Mouse (Mus musculus) heart, postnatal 0 days (tissue): ENCODE results near the gene Cerk. TPM values are rescaled to one million over a fixed set of nuclear protein-coding genes. Genes with fewer than 3 reads are reported as not detected.

Source experiments
- ATAC-seq: fragments of 200-750 bp; cut with Nextera tagmentation; 2 replicates; pipeline ENCODE4 v1.8.0; 2017; ENCODE audit warnings: low read depth, moderate number of reproducible peaks, moderate library complexity; ENCODE audit not compliant: insufficient read depth
- DNase-seq: peaks from one replicate; pipeline ENCODE4 v3.0.0-alpha.2; 2016; ENCODE audit warnings: low spot score
- H3K27ac ChIP-seq: fragments of 300-500 bp; sonication (generic); 2 replicates; pipeline ENCODE4 v1.5.1; 2014; ENCODE audit warnings: low read depth, mild to moderate bottlenecking
- H3K27me3 ChIP-seq: fragments of 300-500 bp; sonication (generic); 2 replicates; pipeline ENCODE4 v1.6.1; 2014; ENCODE audit warnings: low read length, mixed read lengths; ENCODE audit not compliant: control insufficient read depth, insufficient read depth
- H3K36me3 ChIP-seq: fragments of 300-500 bp; sonication (generic); replicated peaks from 2 replicates; pipeline ENCODE4 v1.6.1; 2014; ENCODE audit warnings: low read length, mixed read lengths; ENCODE audit not compliant: control insufficient read depth, insufficient read depth
- H3K4me1 ChIP-seq: fragments of 300-500 bp; sonication (generic); 2 replicates; pipeline ENCODE4 v1.6.1; 2014; ENCODE audit warnings: antibody characterized with exemption; ENCODE audit not compliant: control insufficient read depth, insufficient read depth
- H3K4me2 ChIP-seq: fragments of 300-500 bp; sonication (generic); 2 replicates; pipeline ENCODE4 v1.6.1; 2014; ENCODE audit warnings: low read depth, mild to moderate bottlenecking, low read length, moderate library complexity
- H3K4me3 ChIP-seq: fragments of 300-500 bp; sonication (generic); 2 replicates; pipeline ENCODE4 v1.5.1; 2014; ENCODE audit warnings: low read depth, low read length
- H3K9ac ChIP-seq: fragments of 300-500 bp; sonication (generic); replicated peaks from 2 replicates; pipeline ENCODE4 v1.6.1; 2014; ENCODE audit warnings: low read depth, low read length, mixed read lengths
- H3K9me3 ChIP-seq: fragments of 300-500 bp; sonication (generic); replicated peaks from 2 replicates; pipeline ENCODE4 v1.6.1; 2016; ENCODE audit warnings: low read length; ENCODE audit not compliant: control insufficient read depth
- CTCF ChIP-seq: IDR thresholded peaks from 2 replicates; pipeline ENCODE4 v1.5.1; 2016; ENCODE audit warnings: antibody characterized with exemption, control low read depth, low read depth
- EP300 ChIP-seq: IDR thresholded peaks from 2 replicates; pipeline ENCODE4 v1.6.1; 2016; ENCODE audit warnings: antibody characterized with exemption, low read depth
- WGBS: fragments of 180-500 bp; shearing (Covaris S2); extraction: QIAGEN DNeasy Blood & Tissue Kit; methylation state at CpG from one replicate; pipeline ENCODE4 v1.1.7; 2014; 5-methylcytosine and 5-hydroxymethylcytosine counted together
- polyA plus RNA-seq: library from polyadenylated mRNA; unstranded; fragments of >200 nt; fragmentation: Nextera tagmentation; extraction: Ambion mirVana; gene quantifications from 2 replicates; pipeline ENCODE4 v1.2.1, GENCODE M21; 2015
- total RNA-seq: library from RNA; depleted of rRNA; stranded (reverse); fragments of >200 nt; gene quantifications from 2 replicates; pipeline ENCODE4 v1.2.3, GENCODE M21; 2014; ENCODE audit warnings: low replicate concordance; rRNA removed

Cerk gene
- 25.3 and 28.2 TPM in 2 replicates for total RNA-seq
- 12.1 and 14.5 TPM in 2 replicates for polyA plus RNA-seq

DNA sequence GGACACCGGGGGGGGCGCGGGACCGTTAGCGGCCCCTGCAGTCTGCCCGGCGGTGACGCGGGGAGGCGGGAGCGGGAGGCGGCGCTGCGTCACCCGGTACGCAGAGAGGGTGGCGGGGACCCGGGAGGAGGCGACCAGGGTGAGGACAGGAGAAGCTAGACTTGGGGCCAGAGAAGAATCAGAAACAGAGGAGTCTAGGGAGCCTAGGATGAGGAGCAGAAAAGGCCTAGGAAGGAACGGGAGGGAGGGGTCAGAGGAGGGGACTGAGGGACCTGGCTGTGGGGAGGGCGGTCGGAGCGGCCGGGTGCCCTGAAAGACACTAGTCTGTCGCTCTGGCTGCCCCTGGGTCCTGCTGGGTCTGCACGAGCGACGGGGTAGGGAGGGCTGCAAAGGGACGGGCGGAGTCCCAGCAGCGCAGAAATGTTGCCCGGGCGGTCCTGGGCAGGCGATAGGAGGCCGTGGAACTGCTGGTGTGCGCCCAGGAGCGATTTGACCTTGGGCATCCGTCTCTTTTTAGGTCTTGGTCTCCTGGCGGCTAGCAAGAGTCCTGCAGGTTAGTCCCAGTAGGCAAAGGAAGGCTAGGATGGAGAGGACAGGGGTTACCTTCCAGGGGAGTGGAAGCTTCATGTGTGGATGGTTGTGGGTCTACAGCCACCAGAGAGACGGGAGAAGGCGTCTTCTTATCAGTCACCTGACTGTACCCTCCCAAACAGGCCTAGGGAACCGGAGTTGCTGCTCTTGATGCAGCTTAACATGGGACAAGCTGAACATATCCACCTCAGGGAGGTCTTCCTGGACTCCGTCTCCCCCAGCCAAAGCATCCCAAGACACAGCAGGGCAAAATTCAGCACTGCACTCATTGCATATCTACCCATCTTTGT is at the start of gene Cerk:
Gene Cerk, minus strand, starts transcription at position 453 of the 881 bp plus-strand sequence.
- no peaks in the 10 kb centered on the region for H3K36me3 ChIP-seq
- no peaks in the 10 kb centered on the region for H3K27me3 ChIP-seq
- DNase-seq (peak; percentile 90), ATAC-seq (peak; percentile 68)
- peaks cover 53% of the 10 kb centered on the region for H3K4me1 ChIP-seq
- peak within 1 kb of the TSS; percentile 92 for H3K9ac ChIP-seq
- H3K9me3 ChIP-seq, result no peaks in the 10 kb centered on the region
- H3K4me3 ChIP-seq, result peak within 1 kb of the TSS; percentile 85
- peak; percentile 63 for TF ChIP-seq CTCF
- TF ChIP-seq EP300, result no peak
- under 1% methylated on average over 43 of the region's 43 CpGs for WGBS
- H3K4me2 ChIP-seq, result peak within 1 kb of the TSS; percentile 85
- peak within 1 kb of the TSS; percentile 96 for H3K27ac ChIP-seq

DNA sequence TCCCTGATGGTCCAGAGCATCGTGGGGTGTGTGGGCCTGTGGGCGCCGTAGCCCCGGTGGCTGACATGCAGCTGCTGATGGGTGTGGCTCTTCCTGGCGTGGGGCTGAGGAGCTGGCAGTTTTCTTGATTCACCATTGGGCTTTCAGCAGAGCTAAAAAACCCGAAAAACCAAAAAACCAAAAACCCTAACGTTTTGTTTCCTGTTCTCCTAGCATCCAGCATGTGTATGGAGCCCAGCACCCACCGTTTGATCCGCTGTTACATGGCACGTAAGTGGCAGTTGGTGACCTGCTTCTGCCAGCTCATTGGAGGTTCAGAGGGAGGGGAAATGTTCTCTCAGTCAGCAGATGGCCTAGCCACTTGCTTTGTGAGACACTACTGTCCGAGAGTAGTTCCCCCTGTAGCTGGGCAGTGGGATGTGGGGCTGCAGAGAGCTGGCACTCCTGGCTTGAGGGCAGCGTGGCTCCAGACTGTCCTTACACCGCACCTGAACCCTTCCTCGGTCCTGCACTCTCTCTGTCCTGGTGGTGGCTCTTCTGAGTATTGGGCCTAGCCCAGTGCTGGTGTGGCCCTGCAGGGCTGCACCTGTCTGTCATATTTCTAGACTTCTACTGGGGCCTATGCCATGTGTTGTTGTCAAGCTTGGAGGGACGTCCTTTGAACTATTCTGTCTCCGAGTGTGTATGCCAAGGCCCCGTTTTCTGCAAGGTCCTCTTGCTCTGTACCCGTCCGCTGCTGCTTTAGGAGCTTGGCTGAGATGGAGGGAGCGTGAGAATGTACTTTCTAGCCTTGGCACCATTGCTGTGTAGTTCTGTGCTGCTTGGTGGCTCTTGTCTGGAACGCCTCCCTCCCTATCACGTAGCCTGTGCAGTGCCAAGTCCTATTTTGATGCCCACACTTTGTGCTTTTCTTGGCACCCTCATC is 48.8 kb upstream of the Cerk start:
- Histone ChIP-seq H3K36me3 (peaks cover 12% of the 10 kb centered on the region; the same call in 1 of the 2 replicates), H3K9me3 (no peaks in the 10 kb centered on the region), H3K4me1 (peaks cover 23% of the 10 kb centered on the region), H3K9ac (no peak overlapping the region), H3K27ac (peak overlapping the region; percentile 46), H3K4me3 (no peak overlapping the region), H3K4me2 (no peak overlapping the region), H3K27me3 (no peaks in the 10 kb centered on the region)
- 65% methylated on average over 22 of the region's 22 CpGs for WGBS
- ATAC-seq, result peak; percentile 52
- peak; percentile 55 for DNase-seq
- no peak for TF ChIP-seq EP300
- TF ChIP-seq CTCF, result no peak

DNA sequence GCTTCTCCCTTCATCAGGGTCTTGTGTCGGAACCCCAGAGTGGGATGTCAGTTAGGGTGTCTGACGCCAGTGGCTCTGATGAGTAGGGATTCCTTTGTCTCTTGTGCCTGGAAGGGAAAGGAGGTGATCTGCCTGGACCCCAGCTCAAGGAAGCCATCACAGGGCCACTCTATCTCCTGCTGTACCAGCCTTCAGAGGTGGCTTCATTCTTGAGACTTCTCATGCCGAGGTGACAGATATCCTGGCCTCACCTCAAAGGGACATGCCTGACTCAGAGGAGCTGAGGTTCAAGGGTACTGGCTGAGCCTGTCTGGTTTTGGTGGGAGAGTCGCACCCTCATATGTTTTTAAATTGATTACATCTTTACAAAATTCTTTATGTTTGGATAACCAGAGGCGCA is 48.1 kb upstream of the Cerk start:
- peaks cover 23% of the 10 kb centered on the region for H3K4me1 ChIP-seq
- no peak overlapping the region for H3K4me2 ChIP-seq
- WGBS, result 84% methylated on average over 5 of the region's 5 CpGs
- H3K9me3 ChIP-seq, result no peaks in the 10 kb centered on the region
- DNase-seq (no peak), ATAC-seq (no peak)
- no peak overlapping the region for H3K9ac ChIP-seq
- TF ChIP-seq CTCF (no peak), EP300 (no peak)
- no peak overlapping the region for H3K4me3 ChIP-seq
- H3K27me3 ChIP-seq, result no peaks in the 10 kb centered on the region
- 0 out of 2 replicates have a peak overlapping the region, but pooled peaks have one; percentile 46 for H3K27ac ChIP-seq
- peaks cover 5% of the 10 kb centered on the region; the same call in 1 of the 2 replicates for H3K36me3 ChIP-seq

DNA sequence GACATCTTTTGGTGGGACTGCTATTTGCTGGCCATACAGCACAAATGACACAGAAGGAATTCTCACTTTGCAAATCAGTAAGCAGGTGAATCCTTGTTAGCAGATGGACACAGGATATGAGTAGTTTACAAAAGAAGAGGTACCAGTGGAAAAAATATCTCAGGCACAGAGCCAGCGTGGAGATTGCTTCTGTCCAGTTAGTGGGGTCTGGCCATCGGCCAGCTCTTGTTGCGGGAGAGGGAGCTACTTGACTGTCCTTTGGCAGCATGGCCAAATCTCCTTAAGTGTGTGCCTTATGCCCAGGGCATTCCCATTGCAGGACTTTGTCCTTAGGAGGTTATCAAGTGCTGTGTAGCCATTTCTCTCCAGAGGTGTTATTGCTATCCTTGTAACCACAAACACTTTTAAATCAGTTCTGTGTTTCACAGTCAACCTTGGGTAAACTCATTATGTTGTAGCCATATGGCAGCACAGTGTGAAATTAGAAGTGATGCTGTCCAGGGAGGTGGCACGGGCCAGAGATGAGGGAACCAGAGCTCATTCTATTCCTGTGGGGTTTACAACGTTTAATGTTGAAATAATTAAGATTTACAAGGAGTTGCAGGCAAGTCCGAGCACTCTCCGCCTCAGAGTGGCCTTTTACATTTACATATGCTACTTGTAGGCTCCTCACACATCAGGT is 46.0 kb upstream of the Cerk start:
- no peaks in the 10 kb centered on the region for H3K9me3 ChIP-seq
- H3K9ac ChIP-seq, result no peak overlapping the region; the same call in 1 of the 2 replicates
- ATAC-seq, result no peak
- 42% methylated on average over 7 of the region's 7 CpGs for WGBS
- no peak overlapping the region for H3K4me2 ChIP-seq
- no peak for DNase-seq
- no peak for TF ChIP-seq CTCF
- no peak for TF ChIP-seq EP300
- no peak overlapping the region for H3K27ac ChIP-seq
- H3K4me1 ChIP-seq, result peaks cover 23% of the 10 kb centered on the region
- H3K4me3 ChIP-seq, result no peak overlapping the region
- no peaks in the 10 kb centered on the region for H3K27me3 ChIP-seq
- H3K36me3 ChIP-seq, result peaks cover 4% of the 10 kb centered on the region; the same call in 1 of the 2 replicates

DNA sequence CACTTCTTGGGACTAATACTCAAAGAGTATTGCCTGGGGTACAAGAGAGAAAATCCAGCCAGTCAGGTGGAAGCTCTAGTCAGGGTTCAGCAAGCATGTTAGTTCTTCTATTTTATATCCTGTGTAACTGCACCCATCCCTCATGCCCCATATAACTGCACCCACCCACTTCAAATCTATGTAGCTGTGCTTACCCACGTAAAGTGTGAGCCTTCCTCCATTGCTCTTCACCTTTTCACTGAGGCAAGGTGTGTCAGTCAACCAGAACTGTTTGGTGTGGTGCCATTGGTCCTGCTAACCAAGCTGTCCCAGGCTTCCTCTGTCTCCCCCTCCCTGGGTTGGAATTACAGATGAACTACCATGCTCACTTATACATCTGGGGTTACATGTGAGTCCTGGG is 45.2 kb upstream of the Cerk start:
- no peaks in the 10 kb centered on the region for H3K27me3 ChIP-seq
- no peak overlapping the region for H3K4me2 ChIP-seq
- no peak overlapping the region for H3K4me3 ChIP-seq
- H3K36me3 ChIP-seq, result peaks cover 4% of the 10 kb centered on the region; the same call in 1 of the 2 replicates
- TF ChIP-seq EP300 (no peak), CTCF (no peak)
- no peak overlapping the region for H3K27ac ChIP-seq
- peaks cover 23% of the 10 kb centered on the region for H3K4me1 ChIP-seq
- H3K9me3 ChIP-seq, result no peaks in the 10 kb centered on the region
- WGBS, result 95% methylated on average over 1 of the region's 1 CpGs
- DNase-seq (no peak), ATAC-seq (no peak)
- no peak overlapping the region for H3K9ac ChIP-seq
